Mouse (Mus musculus) E14TG2a.4 (cell line): ENCODE results near the gene Tmem242.

Experiments used
- CTCF ChIP-seq: conservative IDR thresholded peaks from 2 replicates; pipeline ENCODE4 v1.5.1; 2014; ENCODE audit warnings: low read length
- POU5F1 ChIP-seq: IDR thresholded peaks from 2 replicates; pipeline ENCODE4 v1.6.1; 2014; ENCODE audit warnings: low read length, borderline replicate concordance

GRCm38 (mm10) chr17:5377930-5378310 lies 62.1 kb downstream of the Tmem242 start:
- no peak for TF ChIP-seq CTCF
- no peak for TF ChIP-seq POU5F1
